Mouse (Mus musculus) megakaryocyte, embryonic 14.5 days (primary cell): ENCODE measurements around the gene Tarsl2.

Source experiments
- FLI1 ChIP-seq: IDR thresholded peaks from 2 replicates; pipeline ENCODE4 v1.6.1; 2012; ENCODE audit warnings: low read length, inconsistent platforms, mixed read lengths
- GATA1 ChIP-seq: IDR thresholded peaks from 3 replicates; pipeline ENCODE4 v1.6.1; 2012; ENCODE audit warnings: mixed read lengths, low read length, inconsistent platforms, borderline replicate concordance

DNA sequence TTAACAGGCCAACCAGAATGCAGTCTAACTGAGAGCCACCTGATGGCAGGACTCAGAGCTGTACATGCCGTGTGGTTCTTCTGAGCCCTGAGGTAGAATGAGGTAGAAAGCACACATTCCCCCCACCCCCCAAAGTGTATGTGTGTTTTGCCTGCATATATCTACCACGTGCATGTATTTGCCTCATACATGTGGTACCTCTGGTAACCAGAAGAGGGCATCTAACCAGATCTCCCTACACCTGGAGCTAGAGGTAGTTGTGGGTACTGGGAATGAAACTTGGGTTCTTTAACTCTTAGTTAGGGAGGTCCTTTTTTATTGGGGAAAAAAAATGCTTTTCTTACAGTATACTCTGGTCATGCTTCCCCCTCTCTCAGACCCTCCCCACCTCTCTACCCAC lies 51.8 kb downstream of the Tarsl2 start:
- no peak for TF ChIP-seq GATA1
- no peak for TF ChIP-seq FLI1
